Mouse (Mus musculus) heart, adult 2 months (tissue): ENCODE measurements around the gene Tmem182.

Experiments
- CTCF ChIP-seq: fragments of 200-600 bp; IDR thresholded peaks from 2 replicates; pipeline ENCODE4 v1.8.1; 2022; ENCODE audit warnings: antibody characterized with exemption, mild to moderate bottlenecking, moderate library complexity
- POLR2A ChIP-seq: fragments of 200-500 bp; IDR thresholded peaks from 2 replicates; pipeline ENCODE4 v1.6.1; 2011; ENCODE audit warnings: mild to moderate bottlenecking, low read depth, low read length, control low read depth; ENCODE audit not compliant: insufficient read depth

- TF ChIP-seq CTCF: no peak
- TF ChIP-seq POLR2A: no peak
Observed at GRCm38 (mm10) chr1:40764701-40765275, 40.6 kb upstream of the Tmem182 start.
